Mouse (Mus musculus): ENCODE measurements around the gene Lzic.

DNA sequence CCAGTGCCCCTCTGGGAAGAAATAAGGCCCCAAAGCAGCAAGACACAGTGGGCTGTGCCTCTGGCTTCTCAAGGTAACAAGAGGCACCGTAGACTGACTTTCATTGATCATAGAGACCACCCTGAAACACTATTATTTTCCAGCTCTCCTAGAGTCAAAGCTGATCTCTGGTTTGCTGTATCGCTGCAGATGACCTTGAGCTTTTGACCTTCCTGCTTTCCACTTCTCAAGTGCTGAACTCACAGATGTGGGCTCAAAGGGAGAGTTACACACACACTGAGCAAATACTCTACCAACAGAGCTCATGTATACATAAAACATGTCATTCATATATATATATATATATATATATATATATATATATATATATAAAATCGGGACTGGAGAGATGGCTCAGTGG, 34.4 kb upstream of the Lzic start:
- TF ChIP-seq CTCF (IDR thresholded peaks at IDR 0.05; ENCODE audit: borderline replicate concordance, control insufficient read depth, extremely low read depth, insufficient read depth, low read length, poor library complexity) = no peak
- TF ChIP-seq POLR2A (IDR thresholded peaks at IDR 0.05; ENCODE audit: control insufficient read depth, extremely low read depth, insufficient read depth, low read length, poor library complexity) = no peak
